Mouse (Mus musculus) kidney, embryonic 15.5 days (tissue): ENCODE results near the gene Cacng6. TPM values are rescaled to one million over a fixed set of nuclear protein-coding genes. Genes with fewer than 3 reads are reported as not detected.

Experiments
- ATAC-seq: fragments of 200-750 bp; cut with Nextera tagmentation; replicated peaks from 2 replicates; pipeline ENCODE4 v1.8.0; 2017; ENCODE audit warnings: moderate TSS enrichment; ENCODE audit not compliant: low FRiP score
- H3K27ac ChIP-seq: fragments of 300-500 bp; sonication (generic); 2 replicates; pipeline ENCODE4 v1.5.1; 2015; ENCODE audit warnings: mild to moderate bottlenecking, inconsistent platforms
- H3K27me3 ChIP-seq: fragments of 300-500 bp; sonication (generic); 2 replicates; pipeline ENCODE4 v1.6.1; 2015; ENCODE audit warnings: inconsistent platforms
- H3K36me3 ChIP-seq: fragments of 300-500 bp; sonication (generic); 2 replicates; pipeline ENCODE4 v1.6.1; 2015; ENCODE audit warnings: inconsistent platforms
- H3K4me1 ChIP-seq: fragments of 300-500 bp; sonication (generic); 2 replicates; pipeline ENCODE4 v1.6.1; 2015; ENCODE audit warnings: inconsistent platforms
- H3K4me2 ChIP-seq: fragments of 300-500 bp; sonication (generic); 2 replicates; pipeline ENCODE4 v1.6.1; 2015; ENCODE audit warnings: moderate library complexity, mild to moderate bottlenecking, inconsistent platforms
- H3K4me3 ChIP-seq: fragments of 300-500 bp; sonication (generic); replicated peaks from 2 replicates; pipeline ENCODE4 v1.5.1; 2015; ENCODE audit warnings: mild to moderate bottlenecking, inconsistent platforms
- H3K9ac ChIP-seq: fragments of 300-500 bp; sonication (generic); 2 replicates; pipeline ENCODE4 v1.6.1; 2015; ENCODE audit warnings: mild to moderate bottlenecking, inconsistent platforms
- H3K9me3 ChIP-seq: fragments of 300-500 bp; sonication (generic); replicated peaks from 2 replicates; pipeline ENCODE4 v1.6.1; 2016; ENCODE audit warnings: inconsistent platforms
- WGBS: fragments of 180-500 bp; shearing (Covaris S2); methylation state at CpG from one replicate; pipeline ENCODE4 v1.1.7; 2015; ENCODE audit warnings: mixed read lengths; 5-methylcytosine and 5-hydroxymethylcytosine counted together
- polyA plus RNA-seq: library from polyadenylated mRNA; unstranded; fragments of >200 nt; fragmentation: Nextera tagmentation; extraction: Ambion mirVana; gene quantifications from 2 replicates; pipeline ENCODE4 v1.2.1, GENCODE M21; 2015

Gene Cacng6
- polyA plus RNA-seq, 1 experiment from 2014 or later: 0.62 TPM

GRCm38 (mm10) chr7:3448737-3449454 is 24.9 kb downstream of the Cacng6 start:
- Histone ChIP-seq H3K4me1 (no peaks in the 10 kb centered on the region), H3K27ac (no peak overlapping the region), H3K4me3 (no peak overlapping the region), H3K36me3 (no peaks in the 10 kb centered on the region), H3K4me2 (no peak overlapping the region), H3K9me3 (no peaks in the 10 kb centered on the region), H3K27me3 (no peaks in the 10 kb centered on the region), H3K9ac (no peak overlapping the region)
- no peak for ATAC-seq
- WGBS: 19% methylated on average over 15 of the region's 15 CpGs

GRCm38 (mm10) chr7:3450671-3451070 is 26.7 kb downstream of the Cacng6 start:
- ATAC-seq: no peak
- no peak overlapping the region for H3K9ac ChIP-seq

DNA sequence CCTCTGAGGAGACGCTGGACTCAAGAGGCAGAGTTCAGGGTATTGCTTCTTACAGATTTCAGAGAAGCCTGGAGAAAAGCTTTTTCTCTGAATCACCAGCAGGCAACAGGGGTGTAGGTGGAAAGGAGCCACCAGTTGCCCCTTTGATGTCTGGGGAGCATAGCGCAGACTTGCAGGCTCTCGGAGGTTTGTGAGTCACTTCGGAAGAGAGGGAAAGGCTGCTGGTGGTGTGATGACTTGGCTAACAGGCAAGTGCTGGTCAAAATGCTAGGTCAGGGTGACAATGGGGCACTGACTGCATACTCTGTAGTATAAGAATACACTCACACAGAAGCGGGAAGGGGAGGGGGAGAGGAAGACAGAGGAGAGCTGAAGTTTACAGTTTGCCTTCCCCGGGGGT is 27.2 kb downstream of the Cacng6 start:
- 34% methylated on average over 6 of the region's 6 CpGs for WGBS
- Histone ChIP-seq H3K9me3 (no peaks in the 10 kb centered on the region), H3K27ac (no peak overlapping the region), H3K4me2 (no peak overlapping the region), H3K4me3 (no peak overlapping the region), H3K36me3 (no peaks in the 10 kb centered on the region), H3K27me3 (no peaks in the 10 kb centered on the region), H3K4me1 (no peaks in the 10 kb centered on the region), H3K9ac (no peak overlapping the region)
- no peak for ATAC-seq

More at GRCm38 (mm10) chr7:3450671-3451070, 26.7 kb downstream of the Cacng6 start:
- H3K27ac ChIP-seq: no peak overlapping the region
- no peaks in the 10 kb centered on the region for H3K27me3 ChIP-seq
- H3K4me2 ChIP-seq: no peak overlapping the region
- H3K4me1 ChIP-seq: no peaks in the 10 kb centered on the region
- WGBS: 46% methylated on average over 5 of the region's 5 CpGs
- no peak overlapping the region for H3K4me3 ChIP-seq
- H3K36me3 ChIP-seq: no peaks in the 10 kb centered on the region
- H3K9me3 ChIP-seq: no peaks in the 10 kb centered on the region

- WGBS: 51% methylated on average over 12 of the region's 12 CpGs
- H3K9me3 ChIP-seq: no peaks in the 10 kb centered on the region
- no peak overlapping the region for H3K4me3 ChIP-seq
- H3K4me2 ChIP-seq: no peak overlapping the region
- no peaks in the 10 kb centered on the region for H3K4me1 ChIP-seq
- H3K27ac ChIP-seq: no peak overlapping the region
- H3K9ac ChIP-seq: no peak overlapping the region
- H3K36me3 ChIP-seq: no peaks in the 10 kb centered on the region
- ATAC-seq: no peak
- H3K27me3 ChIP-seq: no peaks in the 10 kb centered on the region
Observed at GRCm38 (mm10) chr7:3452821-3453485, 29.0 kb downstream of the Cacng6 start.

DNA sequence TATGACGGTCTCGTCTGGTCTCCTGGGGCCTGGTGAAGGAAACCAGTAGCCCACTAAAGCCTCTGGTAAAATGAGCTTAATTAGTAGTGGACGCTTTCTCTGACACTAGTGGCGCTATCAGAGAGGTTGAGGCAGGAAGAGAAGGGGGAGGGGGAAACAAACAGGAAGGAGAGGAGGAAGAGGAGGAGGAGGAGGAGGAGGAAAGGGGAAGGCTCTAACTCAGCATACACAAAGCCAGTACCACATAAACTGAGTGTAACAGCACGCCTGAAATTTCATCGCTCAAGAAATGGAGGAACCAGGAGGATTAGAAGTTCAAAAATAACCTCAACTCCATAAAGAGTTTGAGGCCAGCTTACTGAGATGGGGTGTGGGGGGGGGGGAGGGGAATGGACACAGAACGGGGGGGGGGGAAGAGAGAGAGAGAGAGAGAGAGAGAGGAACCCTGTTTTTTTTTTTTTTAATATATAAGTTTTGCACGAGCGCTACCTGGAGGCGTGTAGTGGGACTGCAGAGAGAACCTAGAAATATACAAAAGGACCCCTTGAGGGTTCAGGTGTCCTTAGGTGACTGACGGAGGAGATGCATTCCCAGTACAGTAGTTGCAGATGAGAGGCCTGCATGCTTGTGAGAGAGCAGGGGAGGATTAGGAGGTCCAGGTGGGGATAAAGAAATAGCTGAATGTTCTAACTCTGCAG is 29.6 kb downstream of the Cacng6 start:
- Histone ChIP-seq H3K4me1 (no peaks in the 10 kb centered on the region), H3K27ac (no peak overlapping the region), H3K36me3 (no peaks in the 10 kb centered on the region), H3K9me3 (no peaks in the 10 kb centered on the region), H3K4me2 (no peak overlapping the region), H3K27me3 (no peaks in the 10 kb centered on the region), H3K9ac (no peak overlapping the region), H3K4me3 (no peak overlapping the region)
- ATAC-seq: no peak
- 49% methylated on average over 11 of the region's 11 CpGs for WGBS

- H3K27me3 ChIP-seq: no peaks in the 10 kb centered on the region
- H3K36me3 ChIP-seq: no peaks in the 10 kb centered on the region
- H3K4me3 ChIP-seq: no peak overlapping the region
- no peak overlapping the region for H3K4me2 ChIP-seq
- ATAC-seq: no peak
- no peak overlapping the region for H3K9ac ChIP-seq
- no peaks in the 10 kb centered on the region for H3K4me1 ChIP-seq
- WGBS: 89% methylated on average over 10 of the region's 10 CpGs
- no peaks in the 10 kb centered on the region for H3K9me3 ChIP-seq
- no peak overlapping the region for H3K27ac ChIP-seq
Observed at GRCm38 (mm10) chr7:3457111-3457840, 33.3 kb downstream of the Cacng6 start.

- Histone ChIP-seq H3K36me3 (no peaks in the 10 kb centered on the region), H3K9me3 (no peaks in the 10 kb centered on the region), H3K27ac (no peak overlapping the region), H3K4me3 (no peak overlapping the region), H3K4me1 (no peaks in the 10 kb centered on the region), H3K4me2 (no peak overlapping the region), H3K27me3 (no peaks in the 10 kb centered on the region), H3K9ac (no peak overlapping the region)
- 68% methylated on average over 9 of the region's 9 CpGs for WGBS
- ATAC-seq: no peak
Observed at GRCm38 (mm10) chr7:3457841-3458217, 33.8 kb downstream of the Cacng6 start.

DNA sequence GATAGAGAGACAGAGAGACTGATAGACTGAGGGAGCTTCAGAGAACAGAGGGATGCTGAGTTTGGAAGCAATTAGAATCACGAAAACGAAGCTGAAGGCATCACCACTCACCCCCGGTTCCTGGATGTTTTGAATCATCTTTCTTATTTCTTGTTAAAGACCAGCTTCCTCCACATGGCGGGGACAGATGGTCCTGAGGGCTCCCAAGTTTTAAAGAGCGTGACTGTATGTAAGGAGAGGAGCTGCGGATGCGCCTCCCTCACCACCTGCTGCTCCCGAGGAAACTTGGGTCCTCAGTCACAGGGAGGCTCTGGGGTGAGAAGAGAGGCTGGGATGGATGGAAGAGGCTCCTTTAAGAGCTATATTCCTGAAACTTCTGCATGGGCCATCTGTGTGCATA is 36.3 kb downstream of the Cacng6 start:
- H3K36me3 ChIP-seq: no peaks in the 10 kb centered on the region
- WGBS: 85% methylated on average over 8 of the region's 8 CpGs
- H3K4me1 ChIP-seq: no peaks in the 10 kb centered on the region
- no peak overlapping the region for H3K4me3 ChIP-seq
- no peak for ATAC-seq
- H3K27me3 ChIP-seq: no peaks in the 10 kb centered on the region
- no peak overlapping the region for H3K4me2 ChIP-seq
- no peak overlapping the region for H3K9ac ChIP-seq
- H3K27ac ChIP-seq: no peak overlapping the region
- no peaks in the 10 kb centered on the region for H3K9me3 ChIP-seq

DNA sequence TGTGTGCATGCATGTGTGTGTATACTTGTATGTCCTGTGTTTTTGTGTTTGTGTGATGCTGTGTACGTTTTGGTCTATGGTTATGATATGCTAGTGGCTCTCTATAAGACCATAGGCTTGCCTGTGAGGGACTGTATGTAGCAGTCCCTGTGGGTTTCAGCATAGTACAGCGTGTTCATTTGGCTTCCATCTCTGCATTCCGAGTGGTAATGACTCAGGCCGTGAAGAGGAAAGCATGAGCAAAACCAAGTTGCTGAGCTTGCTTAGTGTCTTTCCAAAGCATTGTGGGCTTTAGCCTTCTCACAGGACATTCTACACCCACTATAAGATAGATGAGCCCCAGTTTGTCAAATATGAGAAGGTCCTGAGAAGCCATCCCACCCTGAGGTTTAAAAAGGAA is 39.3 kb downstream of the Cacng6 start:
- H3K27ac ChIP-seq: no peak overlapping the region
- H3K9ac ChIP-seq: no peak overlapping the region
- H3K36me3 ChIP-seq: no peaks in the 10 kb centered on the region
- no peak for ATAC-seq
- 81% methylated on average over 4 of the region's 4 CpGs for WGBS
- H3K27me3 ChIP-seq: no peaks in the 10 kb centered on the region
- H3K4me1 ChIP-seq: no peaks in the 10 kb centered on the region
- H3K9me3 ChIP-seq: no peaks in the 10 kb centered on the region
- H3K4me2 ChIP-seq: no peak overlapping the region
- H3K4me3 ChIP-seq: no peak overlapping the region

GRCm38 (mm10) chr7:3468614-3469013 is 44.6 kb downstream of the Cacng6 start:
- no peaks in the 10 kb centered on the region for H3K9me3 ChIP-seq
- no peak overlapping the region for H3K27ac ChIP-seq
- no peaks in the 10 kb centered on the region for H3K36me3 ChIP-seq
- H3K27me3 ChIP-seq: no peaks in the 10 kb centered on the region
- H3K4me1 ChIP-seq: no peaks in the 10 kb centered on the region
- no peak overlapping the region for H3K4me2 ChIP-seq
- ATAC-seq: no peak
- H3K9ac ChIP-seq: no peak overlapping the region
- WGBS: 49% methylated on average over 2 of the region's 2 CpGs
- no peak overlapping the region for H3K4me3 ChIP-seq

DNA sequence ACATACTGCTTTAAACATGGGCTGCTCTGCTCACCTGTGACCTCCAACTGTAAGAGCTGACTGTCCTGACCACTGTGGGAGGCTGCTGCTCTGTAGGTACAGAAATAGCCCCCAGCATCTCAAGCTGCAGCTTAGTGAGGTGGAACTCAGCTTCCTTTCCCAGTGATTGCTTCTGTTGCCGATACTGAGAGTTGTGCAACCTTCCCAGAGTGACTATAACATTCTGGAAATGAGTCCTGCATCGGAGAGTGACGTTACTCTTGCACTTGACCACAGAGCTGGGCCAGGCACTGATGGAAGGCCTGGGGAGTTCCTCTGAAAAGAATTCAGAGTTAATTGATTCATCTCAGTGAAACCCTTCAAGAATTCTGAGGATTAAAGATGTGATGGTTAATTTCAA is 48.8 kb downstream of the Cacng6 start:
- no peaks in the 10 kb centered on the region for H3K36me3 ChIP-seq
- no peaks in the 10 kb centered on the region for H3K9me3 ChIP-seq
- no peak overlapping the region for H3K27ac ChIP-seq
- 71% methylated on average over 3 of the region's 3 CpGs for WGBS
- H3K4me2 ChIP-seq: no peak overlapping the region
- no peak for ATAC-seq
- no peaks in the 10 kb centered on the region for H3K27me3 ChIP-seq
- no peak overlapping the region for H3K4me3 ChIP-seq
- H3K4me1 ChIP-seq: no peaks in the 10 kb centered on the region
- H3K9ac ChIP-seq: no peak overlapping the region
